Mouse (Mus musculus): ENCODE results near the gene Nupr1. TPM values are rescaled to one million over a fixed set of nuclear protein-coding genes. Genes with fewer than 3 reads are reported as not detected.

Nupr1 gene
- polyA plus RNA-seq, 1 experiment from 2014 or later = 9.7 TPM

GRCm38 (mm10) chr7:126576946-126577345, 53.7 kb downstream of the Nupr1 start:
- H3K9ac ChIP-seq = no peak overlapping the region
- H3K27me3 ChIP-seq (ENCODE audit: insufficient read depth, low read length) = no peaks in the 10 kb centered on the region
- no peak overlapping the region for H3K4me2 ChIP-seq
- TF ChIP-seq CTCF (IDR thresholded peaks at IDR 0.05; ENCODE audit: low read depth) = peak; percentile 72
- peak; percentile 75 for DNase-seq
- peaks cover 20% of the 10 kb centered on the region; the same call in 1 of the 2 replicates for H3K36me3 ChIP-seq (ENCODE audit: insufficient read depth)
- H3K4me1 ChIP-seq (ENCODE audit: insufficient read depth) = no peaks in the 10 kb centered on the region
- H3K9me3 ChIP-seq (ENCODE audit: low read depth, low read length) = no peaks in the 10 kb centered on the region
- H3K4me3 ChIP-seq (ENCODE audit: low read depth, low read length) = no peak overlapping the region
- WGBS = 52% methylated on average over 8 of the region's 8 CpGs
- no peak overlapping the region for H3K27ac ChIP-seq (ENCODE audit: low read depth)
- ATAC-seq (ENCODE audit: insufficient read depth) = no peak

Small RNAs within 50 kb of the gene (microRNA-seq; reads per million reads assigned to microRNA genes)
- gene Mir7059 (ENCODE audit: borderline number of aligned reads) = 0.71 reads per million

Other genes with a start within 250 kb of the Nupr1 start
- gene Nfatc2ip, start 234.1 kb downstream of the Nupr1 start, polyA plus RNA-seq (2014; fragmentation: Nextera tagmentation; extraction: Ambion mirVana) = 3.6 and 4.3 TPM in 2 replicates
- not detected in 2 replicates for gene Cd19, start 216.0 kb downstream of the Nupr1 start, polyA plus RNA-seq (2014; fragmentation: Nextera tagmentation; extraction: Ambion mirVana)
- gene Rabep2, start 202.1 kb downstream of the Nupr1 start, polyA plus RNA-seq (2014; fragmentation: Nextera tagmentation; extraction: Ambion mirVana) = 33.8 and 34.5 TPM in 2 replicates
- gene Atp2a1, start 167.8 kb downstream of the Nupr1 start, polyA plus RNA-seq (2014; fragmentation: Nextera tagmentation; extraction: Ambion mirVana) = 0.32 TPM in 1 of 2 replicates, not detected in the other
- gene Sh2b1, start 155.4 kb downstream of the Nupr1 start, polyA plus RNA-seq (2014; fragmentation: Nextera tagmentation; extraction: Ambion mirVana) = 42.0 and 46.5 TPM in 2 replicates
- 126 and 128 TPM in 2 replicates for gene Tufm, start 143.5 kb downstream of the Nupr1 start, polyA plus RNA-seq (2014; fragmentation: Nextera tagmentation; extraction: Ambion mirVana)
- 57.0 and 61.9 TPM in 2 replicates for gene Atxn2l, start 127.4 kb downstream of the Nupr1 start, polyA plus RNA-seq (2014; fragmentation: Nextera tagmentation; extraction: Ambion mirVana)
- 169 and 183 TPM in 2 replicates for gene Eif3c, start 64.5 kb downstream of the Nupr1 start, polyA plus RNA-seq (2014; fragmentation: Nextera tagmentation; extraction: Ambion mirVana)
- gene Apobr, start 45.9 kb downstream of the Nupr1 start, polyA plus RNA-seq (2014; fragmentation: Nextera tagmentation; extraction: Ambion mirVana) = 0.32 and 0.54 TPM in 2 replicates
- 24.1 and 27.3 TPM in 2 replicates for gene Cln3, start 45.0 kb downstream of the Nupr1 start, polyA plus RNA-seq (2014; fragmentation: Nextera tagmentation; extraction: Ambion mirVana)
- gene Il27, start 35.9 kb downstream of the Nupr1 start, polyA plus RNA-seq (2014; fragmentation: Nextera tagmentation; extraction: Ambion mirVana) = not detected in 2 replicates
- gene Sgf29, start 18.4 kb upstream of the Nupr1 start, polyA plus RNA-seq (2014; fragmentation: Nextera tagmentation; extraction: Ambion mirVana) = 49.5 and 61.3 TPM in 2 replicates
- gene Sult1a1, start 45.6 kb upstream of the Nupr1 start, polyA plus RNA-seq (2014; fragmentation: Nextera tagmentation; extraction: Ambion mirVana) = 1.4 and 2.6 TPM in 2 replicates
- gene Bola2, start 64.5 kb upstream of the Nupr1 start, polyA plus RNA-seq (2014; fragmentation: Nextera tagmentation; extraction: Ambion mirVana) = 123 and 126 TPM in 2 replicates
- 8.9 and 9.7 TPM in 2 replicates for gene Slx1b, start 64.9 kb upstream of the Nupr1 start, polyA plus RNA-seq (2014; fragmentation: Nextera tagmentation; extraction: Ambion mirVana)
- gene Coro1a, start 76.9 kb upstream of the Nupr1 start, polyA plus RNA-seq (2014; fragmentation: Nextera tagmentation; extraction: Ambion mirVana) = 29.2 and 29.3 TPM in 2 replicates
- gene Mapk3, start 128.7 kb upstream of the Nupr1 start, polyA plus RNA-seq (2014; fragmentation: Nextera tagmentation; extraction: Ambion mirVana) = 111 and 117 TPM in 2 replicates
- gene Gdpd3, start 135.5 kb upstream of the Nupr1 start, polyA plus RNA-seq (2014; fragmentation: Nextera tagmentation; extraction: Ambion mirVana) = 3.3 and 3.4 TPM in 2 replicates
- gene Ypel3, start 146.1 kb upstream of the Nupr1 start, polyA plus RNA-seq (2014; fragmentation: Nextera tagmentation; extraction: Ambion mirVana) = 87.8 and 91.2 TPM in 2 replicates
- 0.28 TPM in 1 of 2 replicates, not detected in the other for gene Tbx6, start 150.6 kb upstream of the Nupr1 start, polyA plus RNA-seq (2014; fragmentation: Nextera tagmentation; extraction: Ambion mirVana)
- 278 and 300 TPM in 2 replicates for gene Ppp4c, start 161.6 kb upstream of the Nupr1 start, polyA plus RNA-seq (2014; fragmentation: Nextera tagmentation; extraction: Ambion mirVana)
- gene Fam57b, start 166.8 kb upstream of the Nupr1 start, polyA plus RNA-seq (2014; fragmentation: Nextera tagmentation; extraction: Ambion mirVana) = 0.17 and 0.88 TPM in 2 replicates
- not detected in 2 replicates for gene 4930451I11Rik, start 200.8 kb upstream of the Nupr1 start, polyA plus RNA-seq (2014; fragmentation: Nextera tagmentation; extraction: Ambion mirVana)
- 0.33 and 0.80 TPM in 2 replicates for gene Doc2a, start 216.6 kb upstream of the Nupr1 start, polyA plus RNA-seq (2014; fragmentation: Nextera tagmentation; extraction: Ambion mirVana)
- gene Hirip3, start 231.1 kb upstream of the Nupr1 start, polyA plus RNA-seq (2014; fragmentation: Nextera tagmentation; extraction: Ambion mirVana) = 19.9 and 26.7 TPM in 2 replicates
- gene Ino80e, start 231.5 kb upstream of the Nupr1 start, polyA plus RNA-seq (2014; fragmentation: Nextera tagmentation; extraction: Ambion mirVana) = 92.9 and 99.7 TPM in 2 replicates